Mouse (Mus musculus) left cerebral cortex, postnatal 25 days (tissue): ENCODE measurements at regions not wholly inside any gene's neighbourhood (a gene's known extent, or its start where the extent isn't known, plus 50 kb on each side); places are given as distances from the start of the nearest gene placed in this dataset.

Source experiments
- DNase-seq, 2 experiments: peaks; one replicate each; pipeline ENCODE4 v3.0.0; 2022; ENCODE audit warnings: low spot score in 2 of 2, mixed read lengths in 1 of 2
- intact Hi-C: fragments of 180-260 bp; cut with DNase I; formaldehyde crosslinking; loops from one replicate; pipeline ENCODE4 v1.15.1; 2025

- DNase-seq: no peak
- intact Hi-C loops: no loop called here
Observed at GRCm38 (mm10) chr3:115207072-115207471, 303.2 kb downstream of the Olfm3 start.

- DNase-seq: no peak
- intact Hi-C loops: no loop called here
Observed at GRCm38 (mm10) chr3:115211841-115212240, 308.0 kb downstream of the Olfm3 start.

- intact Hi-C loops: no loop called here
- DNase-seq: no peak
Observed at GRCm38 (mm10) chr3:115213477-115213876, 309.6 kb downstream of the Olfm3 start.

GRCm38 (mm10) chr3:115240497-115240896 is 336.6 kb downstream of the Olfm3 start:
- DNase-seq: no peak
- intact Hi-C loops: no loop called here

GRCm38 (mm10) chr3:115252618-115253379 is 348.9 kb downstream of the Olfm3 start:
- DNase-seq: peak in 1 of 2 experiments; percentile 21
- intact Hi-C loops: loop anchor here (10.0 kb wide), 1 partner anchor 238 kb away; no protein-coding TSS in a partner anchor

GRCm38 (mm10) chr3:115276207-115276606 is 372.3 kb downstream of the Olfm3 start:
- no peak for DNase-seq
- intact Hi-C loops: no loop called here

- DNase-seq: no peak
- intact Hi-C loops: no loop called here
Observed at GRCm38 (mm10) chr3:115281233-115281632, 377.4 kb downstream of the Olfm3 start.

- no peak for DNase-seq
- intact Hi-C loops: no loop called here
Observed at GRCm38 (mm10) chr3:115284487-115284886, 380.6 kb downstream of the Olfm3 start.
